Mouse (Mus musculus) MEL (cell line): ENCODE results near the gene AB124611. TPM values are rescaled to one million over a fixed set of nuclear protein-coding genes. Genes with fewer than 3 reads are reported as not detected.

ENCODE experiments used
- DNase-seq: peaks from one replicate; pipeline ENCODE4 v3.0.0; 2011; ENCODE audit warnings: low read depth, low spot score
- H3K27ac ChIP-seq: 2 replicates; pipeline ENCODE4 v1.5.1; 2012; ENCODE audit warnings: low read depth, mild to moderate bottlenecking, control low read depth, low read length, moderate library complexity; ENCODE audit not compliant: control insufficient read depth
- H3K27me3 ChIP-seq, 2 experiments: fragments of 150-350 bp in 1 of 2; sonication (generic) in 1 of 2; 2 replicates each; pipeline ENCODE4 v1.6.1; 2012; ENCODE audit warnings: low read length in 2 of 2, mild to moderate bottlenecking in 2 of 2, improper control_type of control experiment in 1 of 2, moderate library complexity in 1 of 2; ENCODE audit not compliant: insufficient read depth in 2 of 2, control insufficient read depth in 1 of 2
- H3K36me3 ChIP-seq, 2 experiments: 2 replicates each; pipeline ENCODE4 v1.6.1; 2012 to 2014; ENCODE audit warnings: low read length in 2 of 2, improper control_type of control experiment in 1 of 2, inconsistent platforms in 1 of 2, mild to moderate bottlenecking in 1 of 2; ENCODE audit not compliant: insufficient read depth in 2 of 2, control insufficient read depth in 1 of 2
- H3K4me1 ChIP-seq, 2 experiments: fragments of 150-350 bp in 1 of 2; sonication (generic) in 1 of 2; 2 replicates each; pipeline ENCODE4 v1.6.1; 2012; ENCODE audit warnings: low read length in 2 of 2, improper control_type of control experiment in 1 of 2, mild to moderate bottlenecking in 1 of 2; ENCODE audit not compliant: insufficient read depth in 2 of 2, control insufficient read depth in 1 of 2
- H3K4me3 ChIP-seq, 2 experiments: fragments of 150-350 bp in 1 of 2; sonication (generic) in 1 of 2; 2 replicates each; pipeline ENCODE4 v1.5.1; 2012; ENCODE audit warnings: low read depth in 2 of 2, low read length in 2 of 2, mild to moderate bottlenecking in 2 of 2, moderate library complexity in 2 of 2, control low read depth in 1 of 2, improper control_type of control experiment in 1 of 2; ENCODE audit not compliant: control insufficient read depth in 1 of 2, insufficient read depth in 1 of 2
- H3K79me2 ChIP-seq: 2 replicates; pipeline ENCODE4 v1.6.1; 2012; ENCODE audit warnings: mild to moderate bottlenecking, low read length, moderate library complexity; ENCODE audit not compliant: control insufficient read depth, poor library complexity, insufficient read depth
- H3K9ac ChIP-seq: 2 replicates; pipeline ENCODE4 v1.6.1; 2012; ENCODE audit warnings: low read depth, mild to moderate bottlenecking, control low read depth, low read length, moderate library complexity; ENCODE audit not compliant: control insufficient read depth, poor library complexity, severe bottlenecking
- H3K9me3 ChIP-seq: fragments of 150-350 bp; sonication (generic); replicated peaks from 2 replicates; pipeline ENCODE4 v1.6.1; 2012; ENCODE audit warnings: mild to moderate bottlenecking, low read length, improper control_type of control experiment, moderate library complexity; ENCODE audit not compliant: insufficient read depth
- BHLHE40 ChIP-seq: IDR thresholded peaks from 2 replicates; pipeline ENCODE4 v1.6.1; 2012; ENCODE audit warnings: low read depth, mild to moderate bottlenecking, inconsistent platforms, low read length, improper control_type of control experiment, borderline replicate concordance
- CHD1 ChIP-seq: IDR thresholded peaks from 2 replicates; pipeline ENCODE4 v1.6.1; 2012; ENCODE audit warnings: low read depth, mild to moderate bottlenecking, inconsistent platforms, low read length, improper control_type of control experiment
- CTCF ChIP-seq, 3 experiments: IDR thresholded peaks in 2 of 3; conservative IDR thresholded peaks in 1 of 3; 2 replicates each; pipeline ENCODE4 v1.5.1; 2011 to 2012; ENCODE audit warnings: low read length in 3 of 3, low read depth in 2 of 3, mild to moderate bottlenecking in 2 of 3, improper control_type of control experiment in 1 of 3, inconsistent platforms in 1 of 3, mixed read lengths in 1 of 3, moderate library complexity in 1 of 3; ENCODE audit not compliant: control insufficient read depth in 1 of 3, insufficient read depth in 1 of 3, poor library complexity in 1 of 3, severe bottlenecking in 1 of 3
- E2F4 ChIP-seq: IDR thresholded peaks from 2 replicates; pipeline ENCODE4 v1.6.1; 2011; ENCODE audit warnings: low read depth, low read length, improper control_type of control experiment, borderline replicate concordance
- ELF1 ChIP-seq: IDR thresholded peaks from 2 replicates; pipeline ENCODE4 v1.6.1; 2014; ENCODE audit warnings: low read depth, mild to moderate bottlenecking, inconsistent platforms, low read length, improper control_type of control experiment, moderate library complexity
- EP300 ChIP-seq, 2 experiments: IDR thresholded peaks; 2 replicates each; pipeline ENCODE4 v1.6.1; 2011; ENCODE audit warnings: improper control_type of control experiment in 2 of 2, low read length in 2 of 2, low read depth in 1 of 2, mild to moderate bottlenecking in 1 of 2
- ETS1 ChIP-seq: IDR thresholded peaks from 2 replicates; pipeline ENCODE4 v1.6.1; 2012; ENCODE audit warnings: low read depth, mild to moderate bottlenecking, inconsistent platforms, low read length, improper control_type of control experiment, moderate library complexity
- GABPA ChIP-seq: IDR thresholded peaks from 2 replicates; pipeline ENCODE4 v1.6.1; 2012; ENCODE audit warnings: low read depth, mild to moderate bottlenecking, inconsistent platforms, low read length, improper control_type of control experiment, moderate library complexity
- HCFC1 ChIP-seq: IDR thresholded peaks from 2 replicates; pipeline ENCODE4 v1.6.1; 2012; ENCODE audit warnings: low read depth, mild to moderate bottlenecking, inconsistent platforms, low read length, improper control_type of control experiment, moderate library complexity
- JUND ChIP-seq: IDR thresholded peaks from 2 replicates; pipeline ENCODE4 v1.6.1; 2011; ENCODE audit warnings: low read depth, mild to moderate bottlenecking, improper control_type of control experiment, low read length
- KAT2A ChIP-seq: conservative IDR thresholded peaks from 2 replicates; pipeline ENCODE4 v1.6.1; 2012; ENCODE audit warnings: low read depth, low read length, improper control_type of control experiment, inconsistent platforms
- MAX ChIP-seq: IDR thresholded peaks from 2 replicates; pipeline ENCODE4 v1.6.1; 2011; ENCODE audit warnings: low read length, improper control_type of control experiment
- MAZ ChIP-seq: IDR thresholded peaks from 2 replicates; pipeline ENCODE4 v1.6.1; 2012; ENCODE audit warnings: low read depth, mild to moderate bottlenecking, inconsistent platforms, low read length, improper control_type of control experiment
- MEF2A ChIP-seq: IDR thresholded peaks from 2 replicates; pipeline ENCODE4 v1.6.1; 2014; ENCODE audit warnings: low read depth, mild to moderate bottlenecking, inconsistent platforms, low read length, improper control_type of control experiment; ENCODE audit not compliant: poor library complexity, insufficient replicate concordance, severe bottlenecking; ENCODE audit errors: extremely low read depth
- MXI1 ChIP-seq: IDR thresholded peaks from 2 replicates; pipeline ENCODE4 v1.6.1; 2011; ENCODE audit warnings: mild to moderate bottlenecking, low read depth, low read length, improper control_type of control experiment
- MYB ChIP-seq: IDR thresholded peaks from 2 replicates; pipeline ENCODE4 v1.6.1; 2011; ENCODE audit warnings: mild to moderate bottlenecking, low read depth, low read length, improper control_type of control experiment
- MYC ChIP-seq: IDR thresholded peaks from 2 replicates; pipeline ENCODE4 v1.6.1; 2011; ENCODE audit warnings: low read depth, mild to moderate bottlenecking, low read length, improper control_type of control experiment, moderate library complexity
- POLR2AphosphoS2 ChIP-seq: IDR thresholded peaks from 2 replicates; pipeline ENCODE4 v1.6.1; 2011; ENCODE audit warnings: low read length, improper control_type of control experiment
- RCOR1 ChIP-seq: IDR thresholded peaks from 2 replicates; pipeline ENCODE4 v1.6.1; 2012; ENCODE audit warnings: low read depth, mild to moderate bottlenecking, inconsistent platforms, low read length, improper control_type of control experiment
- SIN3A ChIP-seq: IDR thresholded peaks from 2 replicates; pipeline ENCODE4 v1.6.1; 2012; ENCODE audit warnings: low read length, improper control_type of control experiment, inconsistent platforms
- SMC3 ChIP-seq: IDR thresholded peaks from 2 replicates; pipeline ENCODE4 v1.6.1; 2011; ENCODE audit warnings: low read depth, low read length, improper control_type of control experiment
- TAL1 ChIP-seq: IDR thresholded peaks from 2 replicates; pipeline ENCODE4 v1.6.1; 2012; ENCODE audit warnings: mild to moderate bottlenecking, inconsistent platforms, low read length, moderate library complexity, mixed read lengths
- TBP ChIP-seq: IDR thresholded peaks from 2 replicates; pipeline ENCODE4 v1.8.0; 2011; ENCODE audit warnings: low read depth, low read length, improper control_type of control experiment
- TCF12 ChIP-seq: IDR thresholded peaks from 2 replicates; pipeline ENCODE4 v1.6.1; 2014; ENCODE audit warnings: low read depth, mild to moderate bottlenecking, inconsistent platforms, low read length, improper control_type of control experiment, moderate library complexity
- USF1 ChIP-seq: IDR thresholded peaks from 2 replicates; pipeline ENCODE4 v1.6.1; 2014; ENCODE audit warnings: low read depth, mild to moderate bottlenecking, inconsistent platforms, low read length, improper control_type of control experiment, moderate library complexity
- USF2 ChIP-seq, 2 experiments: IDR thresholded peaks; 2 replicates each; pipeline ENCODE4 v1.6.1; 2011 to 2012; ENCODE audit warnings: improper control_type of control experiment in 2 of 2, low read length in 2 of 2, borderline replicate concordance in 1 of 2, inconsistent platforms in 1 of 2, low read depth in 1 of 2, mild to moderate bottlenecking in 1 of 2; ENCODE audit not compliant: insufficient read depth in 1 of 2
- ZC3H11A ChIP-seq: IDR thresholded peaks from 2 replicates; pipeline ENCODE4 v1.6.1; 2012; ENCODE audit warnings: low read depth, mild to moderate bottlenecking, inconsistent platforms, low read length, improper control_type of control experiment
- ZKSCAN1 ChIP-seq: IDR thresholded peaks from 2 replicates; pipeline ENCODE4 v1.6.1; 2012; ENCODE audit warnings: low read depth, mild to moderate bottlenecking, inconsistent platforms, low read length, improper control_type of control experiment, moderate library complexity
- ZMIZ1 ChIP-seq: IDR thresholded peaks from 2 replicates; pipeline ENCODE4 v1.6.1; 2012; ENCODE audit warnings: low read depth, mild to moderate bottlenecking, inconsistent platforms, low read length, improper control_type of control experiment, moderate library complexity
- ZNF384 ChIP-seq: IDR thresholded peaks from 2 replicates; pipeline ENCODE4 v1.6.1; 2012; ENCODE audit warnings: low read depth, mild to moderate bottlenecking, inconsistent platforms, low read length, improper control_type of control experiment
- polyA plus RNA-seq, 2 experiments: library from polyadenylated mRNA; stranded (reverse) in 1 of 2; unstranded in 1 of 2; fragments of >175 nt in 1 of 2; fragments of >200 nt in 1 of 2; gene quantifications; 2 replicates each; pipeline versions ENCODE4 v1.2.1 to v1.2.4; 2012; ENCODE audit warnings: low replicate concordance in 2 of 2, low read depth in 1 of 2; ENCODE audit not compliant: insufficient read length in 2 of 2, insufficient read depth in 1 of 2, missing spikeins in 1 of 2
- total RNA-seq: library from RNA; depleted of rRNA; stranded (reverse); fragments of 300-350 nt; gene quantifications from 2 replicates; pipeline ENCODE4 v1.2.3, GENCODE M21; 2012

AB124611 gene
- total and polyA plus RNA-seq, 3 experiments: 55.2 to 58.7 TPM; not detected in 1

DNA sequence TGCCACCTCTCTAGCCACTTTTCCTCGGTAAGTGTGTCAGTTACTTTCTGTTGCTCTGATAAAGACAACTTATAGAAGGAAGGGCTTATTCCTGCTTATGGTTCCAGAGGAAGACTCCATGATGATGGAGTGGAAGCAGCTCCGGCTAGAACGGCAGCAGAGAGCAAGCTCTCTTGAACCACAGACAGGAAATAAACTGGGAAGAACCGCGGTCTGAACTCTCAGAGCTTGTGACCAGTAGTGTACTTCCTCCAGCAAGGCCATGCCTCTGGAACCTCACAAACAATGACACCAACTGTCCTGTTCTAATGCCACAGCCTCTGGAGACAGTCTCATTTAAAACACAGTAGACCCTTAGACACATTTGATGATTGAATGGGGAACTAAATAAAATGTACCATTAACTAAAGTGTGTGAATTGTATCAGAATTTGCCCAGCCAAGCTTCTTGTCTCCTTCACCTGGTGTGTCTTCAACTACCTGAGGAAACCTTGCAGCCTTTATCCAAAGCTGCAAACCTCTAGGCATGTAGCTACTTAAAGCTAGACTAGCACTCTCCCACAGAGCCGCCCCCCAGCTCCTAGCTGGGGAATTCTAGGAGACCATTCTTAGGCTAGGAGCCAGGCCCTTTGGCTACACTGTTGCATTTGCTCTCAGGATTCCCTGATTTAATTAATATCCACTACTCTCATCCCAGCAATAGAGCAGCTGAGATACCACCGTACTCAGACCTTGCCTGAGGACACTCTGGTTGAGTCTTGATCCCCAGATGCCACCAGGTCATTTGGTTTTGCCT, 637 bp upstream of the AB124611 start (continued):
- TF ChIP-seq ELF1 (peak; percentile 25; the same call in 1 of the 2 replicates), MAZ (no peak), TCF12 (no peak), USF2 (IDR thresholded peaks at IDR 0.05; ENCODE audit: borderline replicate concordance in 1 of 2, insufficient read depth in 1 of 2, low read depth in 1 of 2, low read length in 2 of 2) (no peak), JUND (no peak), CHD1 (0 out of 2 replicates have a peak, but pooled peaks have one; percentile 73), TAL1 (no peak), USF1 (0 out of 2 replicates have a peak, but pooled peaks have one; percentile 7), SMC3 (no peak), RCOR1 (no peak), MYC (no peak), ZNF384 (no peak), SIN3A (0 out of 2 replicates have a peak, but pooled peaks have one; percentile 27), ZC3H11A (no peak), TBP (no peak; the same call in 1 of the 2 replicates), ETS1 (peak; percentile 5; the same call in 1 of the 2 replicates), ZMIZ1 (peak; percentile 46; the same call in 1 of the 2 replicates), E2F4 (no peak)

DNA sequence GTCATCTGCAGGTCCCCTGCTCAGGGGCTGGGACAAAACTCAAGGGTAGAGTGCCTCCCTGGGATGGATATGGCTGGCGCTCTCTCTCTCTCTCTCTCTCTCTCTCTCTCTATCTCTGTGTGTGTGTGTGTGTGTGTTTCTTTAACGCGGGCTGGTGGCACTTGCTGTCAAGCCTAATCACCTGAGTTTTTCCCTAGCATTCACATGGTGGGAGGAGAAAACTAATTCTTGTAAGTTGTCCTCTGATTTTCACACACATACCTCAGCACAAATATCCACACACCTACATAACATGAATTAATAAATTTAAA, 613 bp downstream of the AB124611 start:
- no peaks in the 10 kb centered on the region for H3K27me3 ChIP-seq
- peak overlapping the region; percentile 50 to 62 for H3K4me3 ChIP-seq
- H3K9me3 ChIP-seq: no peaks in the 10 kb centered on the region
- peak overlapping the region; percentile 45 for H3K27ac ChIP-seq
- TF ChIP-seq ZNF384: peak; percentile 11; the same call in 1 of the 2 replicates
- TF ChIP-seq ZC3H11A: no peak
- TF ChIP-seq KAT2A: no peak
- no peak for TF ChIP-seq USF1
- TF ChIP-seq ELF1: peak; percentile 38; the same call in 1 of the 2 replicates
- TF ChIP-seq POLR2AphosphoS2: no peak
- no peak for TF ChIP-seq TAL1
- no peak; the same call in 1 of the 2 replicates for TF ChIP-seq SIN3A
- TF ChIP-seq MAX: peak; percentile 45; the same call in 1 of the 2 replicates
- no peak for TF ChIP-seq RCOR1
- TF ChIP-seq USF2 (IDR thresholded peaks at IDR 0.05; ENCODE audit: borderline replicate concordance in 1 of 2, insufficient read depth in 1 of 2, low read depth in 1 of 2, low read length in 2 of 2): no peak
- TF ChIP-seq JUND: peak; percentile 97
- 0 out of 2 replicates have a peak, but pooled peaks have one; percentile 24 for TF ChIP-seq ZKSCAN1
- peak; percentile 64; the same call in 1 of the 2 replicates for TF ChIP-seq ETS1
- TF ChIP-seq BHLHE40: no peak
- peak; percentile 61; the same call in 1 of the 2 replicates for TF ChIP-seq MAZ
- peak; percentile 22 for TF ChIP-seq SMC3
- no peak for TF ChIP-seq MYB
- peak; percentile 43 to 65; a peak in 2 of 4 replicates for TF ChIP-seq EP300 (IDR thresholded peaks at IDR 0.05; ENCODE audit: low read depth in 1 of 2, low read length in 2 of 2)
- no peak for TF ChIP-seq MEF2A
- no peak for TF ChIP-seq GABPA
- peak; percentile 64; the same call in 1 of the 2 replicates for TF ChIP-seq E2F4
- TF ChIP-seq CTCF (IDR thresholded peaks at IDR 0.05 in 2 of 3, conservative IDR thresholded peaks at IDR 0.05 in 1 of 3; ENCODE audit: control insufficient read depth in 1 of 3, insufficient read depth in 1 of 3, low read depth in 2 of 3, low read length in 3 of 3, poor library complexity in 1 of 3, severe bottlenecking in 1 of 3): no peak; a peak in 1 of 6 replicates
- TF ChIP-seq HCFC1: peak; percentile 56
- peak; percentile 92 for TF ChIP-seq CHD1
- TF ChIP-seq MXI1: no peak
- peak; percentile 80 for DNase-seq
- peaks cover 0 to 30% of the 10 kb centered on the region in 2 experiments; a peak in 2 of 4 replicates for H3K36me3 ChIP-seq
- H3K4me1 ChIP-seq: peaks cover 12 to 39% of the 10 kb centered on the region in 2 experiments
- H3K9ac ChIP-seq: peak overlapping the region; percentile 53
- H3K79me2 ChIP-seq: no peaks in the 10 kb centered on the region; the same call in 1 of the 2 replicates
